Mouse (Mus musculus) T-helper 2 cell (primary cell): ENCODE results near the gene Bag2.
"Not testable (repeated sequence)": the region's sequence is repeated elsewhere in the genome, so short reads cannot be mapped to it uniquely, and the experiment has no call there.

Source experiments
- in situ Hi-C: fragments of 300-600 bp; cut with MboI, MseI; formaldehyde crosslinking; loops from one replicate; pipeline ENCODE4 v1.15.1; 2025; ENCODE audit warnings: high pct_unique_total_duplicates

The Bag2 gene

GRCm38 (mm10) chr1:33749709-33750108 lies 7.9 kb downstream of the Bag2 start:
- in situ Hi-C loops, result not testable (repeated sequence)

GRCm38 (mm10) chr1:33749109-33749508 lies 8.5 kb downstream of the Bag2 start:
- in situ Hi-C loops, result no loop called here

GRCm38 (mm10) chr1:33745901-33746300 lies 11.7 kb downstream of the Bag2 start:
- in situ Hi-C loops, result no loop called here

- in situ Hi-C loops, result not testable (repeated sequence)
Observed at GRCm38 (mm10) chr1:33744815-33745214, 12.8 kb downstream of the Bag2 start.

GRCm38 (mm10) chr1:33742903-33743302 lies 14.7 kb downstream of the Bag2 start:
- in situ Hi-C loops, result no loop called here

- in situ Hi-C loops, result no loop called here
Observed at GRCm38 (mm10) chr1:33739302-33739701, 18.3 kb downstream of the Bag2 start.

- in situ Hi-C loops, result no loop called here
Observed at GRCm38 (mm10) chr1:33738681-33739278, 18.8 kb downstream of the Bag2 start.

- in situ Hi-C loops, result no loop called here
Observed at GRCm38 (mm10) chr1:33738281-33738680, 19.3 kb downstream of the Bag2 start.

- in situ Hi-C loops, result loop anchor here (5.0 kb wide), 1 partner anchor 47 kb away; no protein-coding TSS in a partner anchor
Observed at GRCm38 (mm10) chr1:33734001-33734685, 23.5 kb downstream of the Bag2 start.

- in situ Hi-C loops, result loop anchor here (5.0 kb wide), 1 partner anchor 46 kb away; no protein-coding TSS in a partner anchor
Observed at GRCm38 (mm10) chr1:33733044-33733443, 24.6 kb downstream of the Bag2 start.

GRCm38 (mm10) chr1:33725086-33725485 lies 32.5 kb downstream of the Bag2 start:
- in situ Hi-C loops, result no loop called here

GRCm38 (mm10) chr1:33724516-33724915 lies 33.1 kb downstream of the Bag2 start:
- in situ Hi-C loops, result no loop called here

- in situ Hi-C loops, result no loop called here
Observed at GRCm38 (mm10) chr1:33721020-33721419, 36.6 kb downstream of the Bag2 start.

- in situ Hi-C loops, result no loop called here
Observed at GRCm38 (mm10) chr1:33720231-33720630, 37.4 kb downstream of the Bag2 start.

GRCm38 (mm10) chr1:33719733-33720225 lies 37.8 kb downstream of the Bag2 start, which contains the start of gene Rab23:
Gene Rab23 (plus strand): TSS chr1:33719887.
- in situ Hi-C loops, result no loop called here

GRCm38 (mm10) chr1:33717636-33718035 lies 40.0 kb downstream of the Bag2 start:
- in situ Hi-C loops, result no loop called here

GRCm38 (mm10) chr1:33714796-33715195 lies 42.8 kb downstream of the Bag2 start:
- in situ Hi-C loops, result no loop called here

GRCm38 (mm10) chr1:33712026-33712425 lies 45.6 kb downstream of the Bag2 start:
- in situ Hi-C loops, result no loop called here

GRCm38 (mm10) chr1:33709615-33710014 lies 48.0 kb downstream of the Bag2 start:
- in situ Hi-C loops, result no loop called here

- in situ Hi-C loops, result no loop called here
Observed at GRCm38 (mm10) chr1:33701244-33701643, 56.4 kb downstream of the Bag2 start.

GRCm38 (mm10) chr1:33696016-33696415 lies 61.6 kb downstream of the Bag2 start:
- in situ Hi-C loops, result no loop called here
